Mouse (Mus musculus) left cerebral cortex, adult 2 months (tissue): Measurements from ENCODE around the gene Rcn2. TPM values are rescaled to one million over a fixed set of nuclear protein-coding genes. Genes with fewer than 3 reads are reported as not detected.
A peak's percentile ranks its signal among the peaks of the same experiment; 100 is the strongest.
"Not testable (repeated sequence)": the region's sequence is repeated elsewhere in the genome, so short reads cannot be mapped to it uniquely, and the experiment has no call there.

Source experiments
- DNase-seq, 2 experiments: peaks; one replicate each; pipeline ENCODE4 v3.0.0; 2021 to 2022; ENCODE audit warnings: low spot score in 2 of 2, mixed read lengths in 1 of 2; ENCODE audit errors: extremely low spot score in 1 of 2
- H3K27ac ChIP-seq: fragments of 200-600 bp; 2 replicates; pipeline ENCODE4 v1.8.1; 2022
- H3K4me3 ChIP-seq: fragments of 200-600 bp; 2 replicates; pipeline ENCODE4 v1.8.1; 2022
- CTCF ChIP-seq: fragments of 200-600 bp; IDR thresholded peaks from 2 replicates; pipeline ENCODE4 v1.8.1; 2022; ENCODE audit warnings: antibody characterized with exemption, mild to moderate bottlenecking, moderate library complexity
- intact Hi-C: fragments of 180-260 bp; cut with DNase I; formaldehyde crosslinking; loops from one replicate; pipeline ENCODE4 v1.15.1; 2025
- long read RNA-seq, 2 experiments: library from polyadenylated mRNA; stranded (forward); transcript quantifications; one replicate each; pipeline ENCODE4 v2.0.0; 2021; ENCODE audit warnings: borderline mapping rate in 2 of 2
- total RNA-seq, 2 experiments: library from RNA; stranded (reverse); gene quantifications; 2 replicates each; pipeline ENCODE4 v1.2.3; 2021

Gene Rcn2
- total RNA-seq: 100 to 1,000 TPM in 1 of 2 experiments, 10 to 100 TPM in 1; 98.6 to 101 TPM
- long read RNA-seq, experiment 1, transcript Rcn2-201 (7 exons, 2,024 nt): major isoform, 156 of 166 reads
- long read RNA-seq, experiment 1, partial matches to known transcripts: 6 of 166 reads
- long read RNA-seq, experiment 1, other reads (novel, unspliced or antisense): 4 of 166 reads
- long read RNA-seq, experiment 2, transcript Rcn2-201 (7 exons, 2,024 nt): major isoform, 137 of 146 reads
- long read RNA-seq, experiment 2, partial matches to known transcripts: 3 of 146 reads
- long read RNA-seq, experiment 2, other reads (novel, unspliced or antisense): 4 of 146 reads

GRCm38 (mm10) chr9:56041372-56042180 is at the start of gene Rcn2:
TSS of gene Rcn2 (plus strand) at chr9:56041845.
- Histone ChIP-seq H3K27ac (peak within 1 kb of the TSS; percentile 97), H3K4me3 (peak within 1 kb of the TSS; percentile 76)
- intact Hi-C loops: loop anchor here (5.0 kb wide), 2 partner anchors 76 to 104 kb away; partner anchors contain the start of gene Scaper
- peak; percentile 94 to 95 for DNase-seq
- peak; percentile 36 for TF ChIP-seq CTCF

GRCm38 (mm10) chr9:56004679-56005078 is 37.0 kb upstream of the Rcn2 start:
- H3K27ac ChIP-seq, DNase-seq, H3K4me3 ChIP-seq, intact Hi-C loops: not testable (repeated sequence)

GRCm38 (mm10) chr9:56010450-56010849 is 31.2 kb upstream of the Rcn2 start, which contains the start of gene 4930563M21Rik:
TSS of gene 4930563M21Rik (minus strand) at chr9:56010550.
- TF ChIP-seq CTCF: no peak
- Histone ChIP-seq H3K4me3 (no peak within 1 kb of the TSS), H3K27ac (no peak within 1 kb of the TSS)
- DNase-seq: no peak
- intact Hi-C loops: no loop called here

- intact Hi-C loops: no loop called here
- DNase-seq: no peak
- no peak overlapping the region for H3K27ac ChIP-seq
- peak; percentile 42 for TF ChIP-seq CTCF
- H3K4me3 ChIP-seq: no peak overlapping the region
Observed at GRCm38 (mm10) chr9:56024772-56025171, 16.9 kb upstream of the Rcn2 start.

- Histone ChIP-seq H3K27ac (no peak overlapping the region), H3K4me3 (no peak overlapping the region)
- intact Hi-C loops: no loop called here
- no peak for DNase-seq
- no peak for TF ChIP-seq CTCF
Observed at GRCm38 (mm10) chr9:56027292-56027691, 14.4 kb upstream of the Rcn2 start.

- intact Hi-C loops: no loop called here
Observed at GRCm38 (mm10) chr9:56032219-56032618, 9.4 kb upstream of the Rcn2 start.

GRCm38 (mm10) chr9:56042181-56042621 is 556 bp downstream of the Rcn2 start:
- peak overlapping the region; percentile 76 for H3K4me3 ChIP-seq
- intact Hi-C loops: loop anchor here (5.0 kb wide), 2 partner anchors 75 to 105 kb away; partner anchors contain the start of gene Scaper
- no peak for TF ChIP-seq CTCF
- peak overlapping the region; percentile 97 for H3K27ac ChIP-seq
- no peak for DNase-seq

More at GRCm38 (mm10) chr9:56032219-56032618, 9.4 kb upstream of the Rcn2 start:
- no peak for TF ChIP-seq CTCF
- no peak for DNase-seq
- Histone ChIP-seq H3K27ac (no peak overlapping the region), H3K4me3 (no peak overlapping the region)

GRCm38 (mm10) chr9:56053796-56054195 is 12.2 kb downstream of the Rcn2 start:
- no peak overlapping the region for H3K4me3 ChIP-seq
- no peak for TF ChIP-seq CTCF
- intact Hi-C loops: no loop called here
- no peak for DNase-seq
- H3K27ac ChIP-seq: peak overlapping the region; percentile 13; the same call in 1 of the 2 replicates

- no peak for DNase-seq
- Histone ChIP-seq H3K27ac (no peak overlapping the region), H3K4me3 (no peak overlapping the region)
- intact Hi-C loops: no loop called here
- TF ChIP-seq CTCF: no peak
Observed at GRCm38 (mm10) chr9:56056147-56056546, 14.5 kb downstream of the Rcn2 start.

GRCm38 (mm10) chr9:56062336-56062735 is 20.7 kb downstream of the Rcn2 start:
- TF ChIP-seq CTCF: no peak
- intact Hi-C loops: no loop called here
- DNase-seq: no peak

GRCm38 (mm10) chr9:56065011-56065410 is 23.4 kb downstream of the Rcn2 start:
- DNase-seq: no peak
- no peak for TF ChIP-seq CTCF
- intact Hi-C loops: no loop called here
- Histone ChIP-seq H3K4me3 (no peak overlapping the region), H3K27ac (no peak overlapping the region)

More at GRCm38 (mm10) chr9:56062336-56062735, 20.7 kb downstream of the Rcn2 start:
- Histone ChIP-seq H3K4me3 (no peak overlapping the region), H3K27ac (no peak overlapping the region)

GRCm38 (mm10) chr9:56067964-56068363 is 26.3 kb downstream of the Rcn2 start:
- no peak for TF ChIP-seq CTCF
- intact Hi-C loops: no loop called here
- Histone ChIP-seq H3K4me3 (no peak overlapping the region), H3K27ac (no peak overlapping the region)
- no peak for DNase-seq
